Mouse (Mus musculus) neural tube, embryonic 14.5 days (tissue): ENCODE measurements around the gene Unc5cl. TPM values are rescaled to one million over a fixed set of nuclear protein-coding genes. Genes with fewer than 3 reads are reported as not detected.

Experiments used
- ATAC-seq: fragments of 200-750 bp; cut with Nextera tagmentation; 2 replicates; pipeline ENCODE4 v1.8.0; 2017; ENCODE audit warnings: low read depth, mild to moderate bottlenecking, moderate TSS enrichment, moderate library complexity
- H3K27ac ChIP-seq: fragments of 300-500 bp; sonication (generic); 2 replicates; pipeline ENCODE4 v1.5.1; 2014; ENCODE audit warnings: low read depth, mild to moderate bottlenecking, control low read depth, low read length, moderate library complexity, mixed read lengths
- H3K27me3 ChIP-seq: fragments of 300-500 bp; sonication (generic); 2 replicates; pipeline ENCODE4 v1.6.1; 2014; ENCODE audit warnings: low read length; ENCODE audit not compliant: control insufficient read depth, insufficient read depth
- H3K36me3 ChIP-seq: fragments of 300-500 bp; sonication (generic); 2 replicates; pipeline ENCODE4 v1.6.1; 2014; ENCODE audit warnings: low read length, mixed read lengths; ENCODE audit not compliant: control insufficient read depth, insufficient read depth
- H3K4me1 ChIP-seq: fragments of 300-500 bp; sonication (generic); 2 replicates; pipeline ENCODE4 v1.6.1; 2014; ENCODE audit warnings: low read length; ENCODE audit not compliant: control insufficient read depth, insufficient read depth
- H3K4me2 ChIP-seq: fragments of 300-500 bp; sonication (generic); 2 replicates; pipeline ENCODE4 v1.6.1; 2014; ENCODE audit warnings: mild to moderate bottlenecking, low read depth, low read length, control low read depth
- H3K4me3 ChIP-seq: fragments of 300-500 bp; sonication (generic); 2 replicates; pipeline ENCODE4 v1.5.1; 2014; ENCODE audit warnings: low read depth, low read length, control low read depth, mixed read lengths
- H3K9ac ChIP-seq: fragments of 300-500 bp; sonication (generic); replicated peaks from 2 replicates; pipeline ENCODE4 v1.6.1; 2014; ENCODE audit warnings: low read depth, mild to moderate bottlenecking, control low read depth, low read length, mixed read lengths
- H3K9me3 ChIP-seq: fragments of 300-500 bp; sonication (generic); 2 replicates; pipeline ENCODE4 v1.6.1; 2016; ENCODE audit warnings: low read length; ENCODE audit not compliant: control insufficient read depth
- WGBS: fragments of 180-500 bp; shearing (Covaris S2); extraction: QIAGEN DNeasy Blood & Tissue Kit; methylation state at CpG from one replicate; pipeline ENCODE4 v1.1.7; 2014; 5-methylcytosine and 5-hydroxymethylcytosine counted together
- polyA plus RNA-seq: library from polyadenylated mRNA; unstranded; fragments of >200 nt; fragmentation: Nextera tagmentation; extraction: Ambion mirVana; gene quantifications from 2 replicates; pipeline ENCODE4 v1.2.1, GENCODE M21; 2014

Gene Unc5cl
- polyA plus RNA-seq, 1 experiment from 2014 or later = 0.31 TPM

DNA sequence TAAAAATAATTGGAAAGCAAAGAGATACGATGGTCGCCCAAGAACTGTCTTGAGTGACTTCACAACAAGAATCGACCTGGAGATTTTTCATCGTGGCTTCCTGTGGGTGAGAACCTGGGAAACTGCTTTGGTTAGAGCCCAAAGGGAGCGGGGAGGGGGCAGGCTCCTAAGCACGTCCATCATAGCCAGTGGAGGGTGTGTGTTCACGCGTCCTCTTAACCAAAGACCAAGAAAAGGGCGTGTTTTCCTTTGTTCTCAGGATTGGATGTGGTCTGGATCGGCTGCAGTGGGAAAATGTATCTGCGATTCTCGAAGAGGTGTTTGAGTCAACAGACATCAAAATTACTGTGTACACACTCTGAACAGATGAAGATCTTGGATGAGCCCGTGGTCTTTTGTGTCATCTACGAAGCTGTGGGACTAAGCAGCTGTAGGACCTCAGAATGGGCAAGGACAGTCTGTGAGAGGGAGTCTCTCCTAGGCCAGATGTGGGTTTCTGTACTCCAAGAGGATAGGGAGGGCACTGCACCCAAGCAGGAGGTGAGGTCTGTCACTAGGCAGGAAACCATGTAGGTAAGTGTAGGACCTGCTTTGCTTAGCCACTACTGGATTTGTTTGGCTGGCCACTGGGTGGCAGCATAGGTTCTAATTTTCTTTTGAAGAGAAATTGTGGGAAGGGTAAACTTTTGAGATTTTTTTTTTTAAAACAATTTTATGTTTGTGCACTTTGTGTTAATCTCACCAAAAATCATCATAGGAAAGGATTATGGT, 38.1 kb upstream of the Unc5cl start:
- Histone ChIP-seq H3K9me3 (no peaks in the 10 kb centered on the region), H3K36me3 (no peaks in the 10 kb centered on the region), H3K27me3 (no peaks in the 10 kb centered on the region), H3K9ac (no peak overlapping the region), H3K4me2 (no peak overlapping the region), H3K27ac (no peak overlapping the region), H3K4me1 (no peaks in the 10 kb centered on the region), H3K4me3 (no peak overlapping the region)
- WGBS = 90% methylated on average over 14 of the region's 14 CpGs
- peak; percentile 85; the same call in 1 of the 2 replicates for ATAC-seq

GRCm38 (mm10) chr17:48417521-48417920, 37.2 kb upstream of the Unc5cl start:
- H3K9me3 ChIP-seq = no peaks in the 10 kb centered on the region
- no peaks in the 10 kb centered on the region for H3K4me1 ChIP-seq
- ATAC-seq = no peak
- H3K9ac ChIP-seq = no peak overlapping the region
- no peaks in the 10 kb centered on the region for H3K27me3 ChIP-seq
- no peaks in the 10 kb centered on the region for H3K36me3 ChIP-seq
- no peak overlapping the region for H3K4me3 ChIP-seq
- H3K27ac ChIP-seq = no peak overlapping the region
- WGBS = 94% methylated on average over 6 of the region's 6 CpGs
- no peak overlapping the region for H3K4me2 ChIP-seq

DNA sequence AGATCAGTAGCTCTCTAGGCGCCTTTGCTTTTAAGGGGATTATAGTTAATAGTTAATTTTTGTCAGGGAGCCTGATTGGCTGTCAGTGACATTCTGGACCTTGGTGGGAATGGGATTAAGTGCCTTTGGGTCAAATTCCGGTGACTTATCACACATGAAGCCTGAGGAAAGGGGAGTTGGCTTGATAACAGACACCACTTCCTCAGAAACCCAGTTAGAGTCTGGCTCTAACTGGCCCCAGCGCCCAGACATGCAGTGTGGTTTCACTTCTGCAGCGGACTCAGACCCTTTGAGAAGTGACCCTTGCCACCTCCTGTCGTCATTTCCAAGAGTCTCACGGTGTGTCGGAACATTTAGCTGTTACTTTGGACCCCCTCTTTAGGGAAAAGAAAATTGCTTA, 36.5 kb upstream of the Unc5cl start:
- no peak overlapping the region for H3K27ac ChIP-seq
- no peaks in the 10 kb centered on the region for H3K4me1 ChIP-seq
- H3K4me2 ChIP-seq = no peak overlapping the region
- ATAC-seq = no peak
- H3K4me3 ChIP-seq = no peak overlapping the region
- WGBS = 90% methylated on average over 7 of the region's 7 CpGs
- H3K27me3 ChIP-seq = no peaks in the 10 kb centered on the region
- no peaks in the 10 kb centered on the region for H3K36me3 ChIP-seq
- H3K9me3 ChIP-seq = no peaks in the 10 kb centered on the region
- H3K9ac ChIP-seq = no peak overlapping the region

- Histone ChIP-seq H3K4me3 (no peak overlapping the region), H3K4me2 (no peak overlapping the region), H3K27me3 (no peaks in the 10 kb centered on the region), H3K9ac (no peak overlapping the region), H3K27ac (no peak overlapping the region), H3K9me3 (no peaks in the 10 kb centered on the region), H3K4me1 (no peaks in the 10 kb centered on the region), H3K36me3 (no peaks in the 10 kb centered on the region)
- no peak for ATAC-seq
- 95% methylated on average over 1 of the region's 1 CpGs for WGBS
Measured at GRCm38 (mm10) chr17:48418781-48419180, 35.9 kb upstream of the Unc5cl start.

DNA sequence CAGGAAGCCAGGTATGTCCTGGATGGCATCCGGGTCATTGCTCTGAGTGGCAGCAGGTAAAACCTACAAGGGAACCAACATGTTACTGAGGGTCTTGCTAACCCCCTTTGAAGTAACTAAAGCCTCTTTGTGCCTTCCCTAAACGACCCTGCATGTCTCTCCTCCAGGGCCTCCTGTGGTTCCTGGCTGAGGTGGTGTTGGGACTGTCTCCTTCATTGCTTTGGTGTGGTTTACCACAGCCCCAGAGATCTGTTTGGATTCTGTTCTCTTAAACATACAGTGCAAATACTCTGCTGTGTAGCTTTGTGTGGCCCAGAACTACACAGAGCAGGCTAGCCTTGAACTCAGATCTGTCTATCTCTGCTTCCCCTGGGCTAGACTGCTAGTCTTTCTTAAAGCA, 35.1 kb upstream of the Unc5cl start:
- no peak overlapping the region for H3K9ac ChIP-seq
- ATAC-seq = no peak
- no peak overlapping the region for H3K27ac ChIP-seq
- H3K4me2 ChIP-seq = no peak overlapping the region
- no peaks in the 10 kb centered on the region for H3K9me3 ChIP-seq
- no peaks in the 10 kb centered on the region for H3K27me3 ChIP-seq
- no peaks in the 10 kb centered on the region for H3K36me3 ChIP-seq
- H3K4me3 ChIP-seq = no peak overlapping the region
- 60% methylated on average over 2 of the region's 2 CpGs for WGBS
- no peaks in the 10 kb centered on the region for H3K4me1 ChIP-seq

- no peaks in the 10 kb centered on the region for H3K27me3 ChIP-seq
- no peaks in the 10 kb centered on the region for H3K4me1 ChIP-seq
- no peaks in the 10 kb centered on the region for H3K36me3 ChIP-seq
- H3K9me3 ChIP-seq = no peaks in the 10 kb centered on the region
- WGBS = 92% methylated on average over 9 of the region's 9 CpGs
- no peak overlapping the region for H3K9ac ChIP-seq
- ATAC-seq = no peak
- no peak overlapping the region for H3K4me3 ChIP-seq
- no peak overlapping the region for H3K4me2 ChIP-seq
- no peak overlapping the region for H3K27ac ChIP-seq
Measured at GRCm38 (mm10) chr17:48424237-48424636, 30.5 kb upstream of the Unc5cl start.

GRCm38 (mm10) chr17:48425823-48426612, 28.7 kb upstream of the Unc5cl start:
- no peak overlapping the region for H3K9ac ChIP-seq
- ATAC-seq = no peak
- H3K9me3 ChIP-seq = no peaks in the 10 kb centered on the region
- no peak overlapping the region for H3K27ac ChIP-seq
- no peaks in the 10 kb centered on the region for H3K4me1 ChIP-seq
- 48% methylated on average over 9 of the region's 9 CpGs for WGBS
- no peak overlapping the region for H3K4me3 ChIP-seq
- no peaks in the 10 kb centered on the region for H3K27me3 ChIP-seq
- H3K36me3 ChIP-seq = no peaks in the 10 kb centered on the region
- no peak overlapping the region for H3K4me2 ChIP-seq

DNA sequence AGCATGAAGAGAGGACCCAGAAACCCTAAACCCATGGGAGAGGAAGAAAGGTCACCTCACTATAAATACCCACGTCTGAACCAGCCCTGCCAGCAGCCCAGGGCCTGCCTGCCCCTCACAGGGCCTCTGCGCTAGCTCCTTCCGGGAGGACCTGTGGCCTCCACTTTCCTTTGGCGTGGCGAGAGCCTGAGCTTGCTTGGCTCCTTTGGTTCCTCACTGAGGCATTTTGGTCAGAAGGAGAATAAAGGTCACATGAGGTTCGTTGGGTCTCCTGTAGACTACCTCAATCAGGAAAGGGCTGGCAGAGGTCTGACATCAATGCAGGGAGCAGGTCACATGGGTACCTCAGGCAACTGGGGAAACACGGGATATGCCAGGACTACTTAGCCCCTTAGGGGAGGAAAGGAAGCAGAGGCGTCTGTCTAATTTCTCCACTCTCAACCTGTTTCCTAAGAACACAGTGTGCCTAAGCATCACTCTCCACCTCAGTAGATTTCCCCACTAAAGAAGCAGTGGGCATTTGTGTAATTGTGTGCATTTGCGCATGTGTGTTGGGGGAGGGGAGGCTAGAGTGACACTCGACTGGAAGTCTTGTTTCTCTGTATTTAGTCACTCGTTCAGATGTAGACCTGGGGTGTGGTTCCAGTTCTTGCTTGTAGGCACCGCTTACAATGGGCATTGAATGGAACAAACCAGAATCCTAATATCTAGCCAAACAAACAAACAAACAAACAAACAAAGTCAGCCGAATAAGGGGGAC, 27.5 kb upstream of the Unc5cl start:
- Histone ChIP-seq H3K27me3 (no peaks in the 10 kb centered on the region), H3K4me1 (no peaks in the 10 kb centered on the region), H3K9ac (no peak overlapping the region), H3K4me3 (no peak overlapping the region), H3K27ac (no peak overlapping the region), H3K9me3 (no peaks in the 10 kb centered on the region), H3K36me3 (no peaks in the 10 kb centered on the region), H3K4me2 (no peak overlapping the region)
- WGBS = 77% methylated on average over 13 of the region's 13 CpGs
- no peak for ATAC-seq
